Mouse (Mus musculus) adrenal gland, adult 8-10 months (tissue): ENCODE measurements around the gene B230118H07Rik. TPM values are rescaled to one million over a fixed set of nuclear protein-coding genes. Genes with fewer than 3 reads are reported as not detected.
"Not testable (repeated sequence)": the region's sequence is repeated elsewhere in the genome, so short reads cannot be mapped to it uniquely, and the experiment has no call there.

ENCODE experiments used
- DNase-seq: peaks from one replicate; pipeline ENCODE4 v3.0.0; 2022
- total RNA-seq, 4 experiments: library from RNA; stranded (reverse); gene quantifications; 2 replicates each; pipeline ENCODE4 v1.2.4; 2022

The B230118H07Rik gene
- total RNA-seq, 4 experiments from 2014 or later = 27.3 to 55.4 (median 32.3) TPM

DNA sequence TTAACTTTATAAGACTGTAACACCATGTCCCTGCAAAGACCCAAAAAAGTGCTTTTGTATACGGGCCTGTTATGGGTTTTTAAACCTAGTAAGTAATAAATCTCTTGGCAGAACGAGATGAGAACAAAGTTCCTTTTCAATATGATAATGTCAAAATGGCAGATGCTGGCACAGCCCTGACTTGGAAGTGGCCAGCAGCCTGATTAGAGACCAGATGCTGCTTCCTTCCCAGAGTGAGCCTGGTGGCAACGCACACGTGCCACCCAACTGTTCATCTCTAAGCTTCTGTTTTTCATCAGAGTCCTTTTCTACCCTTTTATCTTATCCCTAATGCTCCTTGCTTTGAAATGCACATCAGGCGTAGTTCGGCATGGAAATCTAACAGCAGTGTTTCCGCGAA is 58.0 kb downstream of the B230118H07Rik start:
- no peak for DNase-seq

DNA sequence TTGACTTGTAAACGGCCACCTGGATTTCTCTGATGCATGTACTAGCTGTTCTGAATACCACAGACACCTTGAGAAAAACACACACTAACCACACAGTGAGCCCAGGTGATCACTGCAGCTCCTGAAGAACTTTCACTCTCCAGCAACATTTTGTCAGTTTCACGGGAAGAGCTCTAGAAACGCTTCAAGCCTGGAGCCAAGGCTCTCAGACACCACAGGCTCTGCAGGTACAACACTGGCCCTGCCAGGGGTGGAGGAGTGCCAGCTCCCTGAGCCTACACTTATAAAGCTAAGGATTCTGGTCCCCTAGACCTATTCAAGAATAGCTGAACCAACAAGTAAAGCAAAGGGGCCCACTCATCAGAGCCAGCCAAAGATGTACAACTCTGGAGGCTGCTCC is 67.9 kb downstream of the B230118H07Rik start:
- DNase-seq = no peak

DNA sequence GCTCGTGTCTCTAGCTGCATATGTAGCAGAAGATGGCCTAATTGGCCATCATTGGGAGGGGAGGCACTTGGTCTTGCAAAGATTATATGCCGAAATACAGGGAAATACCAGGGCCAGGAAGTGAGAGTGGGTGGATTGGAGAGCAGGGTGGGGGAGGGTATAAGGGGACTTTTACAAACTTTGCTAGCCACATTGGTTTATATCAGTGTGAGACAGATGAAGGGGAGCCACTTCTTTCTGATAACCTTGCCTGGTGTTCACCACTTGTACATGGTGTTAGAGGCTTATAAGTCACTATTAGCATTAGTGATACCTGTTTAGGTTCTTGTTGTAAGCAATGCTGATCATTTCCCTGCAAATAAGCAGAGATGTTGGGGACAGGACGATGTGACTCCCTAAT is 68.4 kb downstream of the B230118H07Rik start:
- DNase-seq = no peak

DNA sequence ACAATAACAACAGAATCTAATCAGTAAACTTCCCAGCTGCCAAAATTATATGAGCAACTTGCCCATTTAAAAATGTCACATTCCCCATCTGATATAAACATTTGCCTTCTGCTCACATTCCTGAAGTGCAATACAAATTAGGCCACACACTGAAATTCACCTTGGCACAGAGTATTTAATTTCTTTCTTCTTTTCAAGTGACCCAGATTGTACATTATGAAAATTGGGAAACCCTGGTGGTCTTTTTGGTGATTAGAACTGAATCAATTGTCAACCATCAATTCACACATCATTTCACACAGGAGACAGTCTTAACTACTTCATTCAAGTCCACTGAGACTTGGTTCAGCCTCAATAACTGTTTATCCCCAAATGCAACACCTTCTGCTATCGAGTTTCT is 68.9 kb downstream of the B230118H07Rik start:
- DNase-seq = no peak

DNA sequence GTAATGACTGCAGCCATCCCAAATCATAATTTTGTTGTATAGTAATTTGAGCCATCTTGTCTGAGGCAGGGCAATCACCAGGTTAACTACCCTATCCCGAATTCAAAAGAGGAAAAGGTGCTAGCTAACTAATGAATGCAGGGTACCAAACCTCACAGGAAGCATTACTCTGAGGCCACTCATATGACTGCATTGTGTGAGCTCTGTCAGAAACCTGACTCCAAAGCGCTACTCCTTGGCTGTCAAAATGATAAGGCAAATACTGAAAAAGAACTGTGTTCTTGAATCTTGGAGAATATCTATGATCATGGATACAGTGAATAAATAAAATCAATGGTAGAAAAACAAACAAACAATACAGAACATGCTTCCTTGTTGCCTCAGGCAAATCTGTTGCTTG is 69.3 kb downstream of the B230118H07Rik start:
- no peak for DNase-seq

DNA sequence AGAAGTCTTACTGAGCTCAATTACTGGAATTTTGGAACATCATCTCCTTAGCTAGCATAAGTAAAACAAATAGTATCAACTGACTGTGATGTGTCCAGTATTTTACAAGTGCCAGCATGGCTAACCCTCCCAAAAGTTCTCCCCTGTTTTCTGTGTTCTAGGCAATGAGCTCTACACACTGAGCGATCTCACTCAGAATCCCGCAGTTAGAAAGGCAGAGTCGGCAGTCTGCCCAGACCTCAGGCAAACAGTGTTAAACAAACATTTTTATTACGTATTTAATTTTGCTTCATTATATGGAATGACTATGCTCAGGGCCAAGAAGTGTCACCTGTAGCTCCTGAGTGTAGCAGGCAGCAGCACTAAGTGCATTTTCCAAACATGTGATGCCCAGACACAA is 72.1 kb downstream of the B230118H07Rik start:
- DNase-seq = no peak

DNA sequence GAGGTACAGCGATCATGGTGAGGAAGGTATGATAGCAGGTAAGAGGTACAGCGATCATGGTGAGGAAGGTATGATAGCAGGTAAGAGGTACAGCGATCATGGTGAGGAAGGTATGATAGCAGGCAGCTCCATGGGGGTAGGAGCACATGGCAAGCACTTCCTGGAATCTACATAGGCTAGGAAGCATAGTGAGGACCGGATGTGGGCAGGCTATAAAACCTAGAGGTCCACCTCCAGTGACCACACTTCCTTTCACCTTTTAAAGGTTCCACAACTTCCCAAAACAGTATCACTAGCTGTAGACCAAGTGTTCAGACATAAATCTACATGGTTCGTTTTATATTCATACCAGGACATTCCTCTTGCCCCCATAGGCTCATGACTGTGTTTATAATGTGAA is 80.1 kb downstream of the B230118H07Rik start:
- DNase-seq = no peak

DNA sequence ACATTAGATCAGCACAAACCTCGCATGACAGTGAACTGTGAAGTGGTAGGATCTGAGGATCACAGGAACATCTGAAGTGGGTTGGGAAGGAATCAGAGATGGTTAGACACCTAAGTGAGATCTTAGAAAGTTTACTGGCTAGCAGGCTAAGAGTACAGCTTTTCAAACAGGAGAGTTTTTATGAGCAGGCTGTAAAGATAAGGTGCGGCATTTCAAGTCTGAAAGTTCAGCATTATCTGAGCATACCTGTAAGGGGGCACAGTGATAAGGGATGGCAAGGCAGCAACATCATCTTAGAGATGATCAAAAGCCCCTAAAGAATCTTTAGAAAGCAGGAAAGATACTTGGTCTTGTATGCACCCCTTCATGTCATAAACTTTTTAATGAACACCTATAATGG is 81.8 kb downstream of the B230118H07Rik start:
- DNase-seq = no peak

DNA sequence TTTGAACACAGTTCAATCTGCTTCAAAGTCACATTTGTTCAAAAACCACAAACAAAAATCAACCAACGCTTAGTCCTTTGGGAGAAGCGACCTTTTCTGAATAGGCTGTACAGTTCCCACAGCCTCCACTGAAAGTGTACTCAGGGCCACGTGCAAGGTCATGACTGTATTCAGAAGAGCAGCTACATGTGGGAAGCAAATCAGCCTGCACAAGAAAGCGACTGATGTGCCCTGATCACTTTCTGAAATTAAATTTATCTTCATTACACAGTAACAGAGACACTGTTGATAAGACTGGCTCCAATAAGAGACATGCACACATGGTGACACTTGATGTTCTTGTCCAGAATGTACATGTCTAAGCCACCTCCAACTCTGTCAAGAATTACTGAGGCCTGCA is 85.6 kb downstream of the B230118H07Rik start:
- DNase-seq = peak; percentile 21

DNA sequence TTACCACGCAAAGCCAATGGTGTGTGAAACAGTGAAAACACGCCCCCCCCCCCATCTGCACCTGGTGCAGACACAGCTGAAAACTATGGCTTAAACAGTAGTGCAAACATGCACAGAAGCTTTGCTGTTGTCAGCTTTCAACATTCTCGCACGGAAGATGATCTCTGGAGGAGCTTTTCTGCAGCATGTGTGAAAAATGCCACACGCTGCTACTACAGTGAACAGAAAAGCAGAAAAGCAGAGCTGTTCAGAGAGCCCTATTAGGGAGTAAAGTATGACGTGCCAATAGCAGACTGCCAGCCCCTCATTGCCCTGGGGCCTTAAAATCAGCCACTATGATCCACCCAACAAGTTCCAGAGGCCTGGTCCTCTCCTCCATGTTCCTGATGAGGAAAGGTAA is 86.1 kb downstream of the B230118H07Rik start:
- DNase-seq = no peak

DNA sequence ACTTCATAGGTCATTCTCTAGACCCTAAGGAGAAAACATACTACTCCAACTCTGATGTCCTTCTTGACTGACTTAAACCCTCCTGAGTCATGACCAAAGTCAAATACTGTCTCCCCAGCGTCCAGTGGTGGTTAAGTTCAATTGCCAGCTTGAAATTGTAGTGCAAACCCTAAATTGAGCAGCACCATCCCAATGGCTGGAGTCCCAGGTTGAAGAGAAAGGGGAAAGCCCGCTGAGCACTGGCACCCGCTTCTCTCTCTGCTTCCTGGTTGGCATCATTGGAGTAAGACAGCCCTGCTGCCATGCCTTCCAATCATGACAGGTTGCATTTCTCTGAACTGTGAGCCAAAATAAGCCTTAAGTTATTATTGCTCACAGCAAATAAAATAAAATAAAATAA is 89.9 kb downstream of the B230118H07Rik start:
- no peak for DNase-seq

DNA sequence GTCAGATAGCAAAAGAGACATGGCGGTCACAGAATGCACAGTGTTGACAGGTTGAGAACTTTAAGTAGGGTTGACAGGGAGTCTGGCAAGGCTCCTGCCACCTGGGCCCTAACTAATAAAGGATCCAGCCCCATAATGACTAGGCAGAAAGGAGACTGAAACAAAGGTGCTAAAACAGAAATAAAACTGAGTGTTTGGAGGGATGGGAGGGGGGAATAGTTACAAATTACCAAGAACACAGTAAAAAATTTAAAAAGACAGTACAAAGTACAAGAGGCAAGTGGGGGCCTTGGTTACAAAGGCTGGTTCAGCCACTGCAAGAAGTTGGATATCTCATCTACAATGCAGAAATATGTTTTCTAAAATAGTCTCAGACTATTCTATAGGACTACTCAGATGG is 93.4 kb downstream of the B230118H07Rik start:
- no peak for DNase-seq

DNA sequence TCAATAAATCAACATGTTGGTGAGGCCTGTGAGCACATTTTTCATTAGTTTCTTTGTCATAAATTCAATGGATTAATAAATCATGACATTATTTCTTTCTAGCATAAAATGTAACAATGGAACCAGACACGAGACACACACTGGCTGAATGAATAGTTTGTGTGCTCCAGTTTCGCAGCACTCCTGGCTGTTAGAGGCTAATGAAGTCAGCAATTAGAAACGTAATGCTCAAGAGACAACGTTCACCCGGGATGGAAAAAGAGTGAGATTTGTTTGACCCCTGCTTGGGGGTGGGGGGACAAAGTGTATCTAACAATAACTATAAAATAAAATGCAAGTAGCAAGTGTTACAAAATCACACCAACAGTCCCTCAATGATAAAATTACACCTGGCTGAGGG is 95.5 kb downstream of the B230118H07Rik start:
- no peak for DNase-seq

DNA sequence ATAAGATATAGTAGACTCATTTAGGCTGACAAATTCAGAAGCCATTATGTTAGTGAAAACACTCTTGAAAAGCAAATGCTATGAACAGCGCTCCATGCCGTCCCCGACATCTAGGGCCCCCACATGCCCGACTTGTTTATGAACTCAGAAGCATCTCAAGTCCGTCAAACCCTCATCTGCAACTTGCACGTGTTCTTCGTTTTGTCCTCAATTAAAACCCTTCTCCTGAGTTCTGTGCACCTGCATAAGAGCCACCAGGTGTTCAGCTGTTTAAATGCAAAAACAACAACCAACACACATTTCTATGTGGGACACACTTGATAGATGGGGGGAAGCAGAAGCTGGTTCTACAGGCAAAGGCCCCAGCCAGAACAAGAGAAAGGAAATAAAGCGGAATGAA is 97.0 kb downstream of the B230118H07Rik start:
- DNase-seq = no peak

DNA sequence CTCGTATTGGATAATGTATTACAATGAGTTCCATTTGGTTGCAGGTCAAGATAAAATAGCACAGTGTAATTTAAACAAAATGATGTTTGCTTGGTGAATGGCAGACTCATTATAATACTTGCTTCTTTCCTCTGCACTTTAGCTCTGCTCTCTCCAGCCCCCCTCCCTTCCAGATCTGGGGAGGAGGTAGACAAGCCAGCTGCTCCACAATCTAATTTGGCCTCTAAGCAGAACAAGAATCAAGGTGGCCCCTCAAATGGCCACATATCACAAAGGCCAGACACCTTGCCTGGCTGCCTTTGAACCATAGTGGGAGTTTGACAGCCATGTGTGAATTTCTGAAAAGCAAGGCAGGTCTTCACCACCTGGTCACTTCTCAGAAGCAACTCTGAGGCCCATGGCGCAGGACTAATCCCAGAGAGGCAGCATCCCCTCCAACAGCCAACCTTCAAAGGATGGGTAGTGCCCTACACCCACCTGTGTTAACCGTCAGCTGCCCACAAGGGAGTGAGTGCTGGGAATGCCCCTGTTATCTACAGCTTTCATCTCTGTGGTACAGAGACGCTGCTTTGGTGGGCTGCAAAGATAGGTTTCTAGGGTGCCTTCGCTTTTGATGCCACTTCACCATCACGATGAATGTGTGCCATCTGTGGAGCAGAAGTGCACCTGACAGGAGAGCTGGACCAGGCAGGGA is 98.2 kb downstream of the B230118H07Rik start:
- no peak for DNase-seq

DNA sequence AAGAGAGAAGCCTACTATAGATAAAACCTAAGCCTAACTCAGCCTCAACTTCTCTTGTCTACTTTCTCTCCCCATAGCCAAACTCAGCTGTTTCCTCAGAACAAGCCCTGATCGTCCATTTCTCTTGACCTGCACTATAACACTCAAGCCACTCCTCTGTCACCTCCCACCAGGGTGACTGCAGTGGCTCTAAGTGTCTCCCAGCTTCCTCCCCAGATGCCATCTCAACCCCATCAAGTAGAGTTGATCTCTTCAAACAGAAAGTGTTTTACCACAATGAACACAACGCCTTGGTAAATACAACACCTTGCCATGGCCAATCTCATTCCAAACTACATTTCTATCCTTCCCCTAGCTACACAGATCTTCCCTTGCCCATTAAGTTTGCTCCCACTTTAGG is 99.2 kb downstream of the B230118H07Rik start:
- no peak for DNase-seq

DNA sequence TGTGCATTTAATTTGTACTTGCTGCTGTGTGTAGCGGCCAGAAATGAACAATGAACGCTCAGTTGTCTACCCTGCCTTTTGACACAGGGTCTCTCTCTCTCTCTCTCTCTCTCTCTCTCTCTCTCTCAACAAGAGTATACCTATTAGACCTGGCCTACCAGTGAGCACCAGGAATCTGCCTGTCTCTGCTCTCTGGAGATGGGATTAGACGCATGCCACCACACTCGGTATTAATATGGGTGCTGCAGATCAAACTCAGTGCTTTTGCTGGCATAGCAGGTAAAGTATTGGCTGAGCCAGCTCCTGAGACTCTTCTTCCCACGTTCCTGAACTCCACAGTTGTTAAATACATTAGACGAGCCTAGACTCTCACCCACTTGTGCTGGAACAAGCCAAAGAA is 100.5 kb downstream of the B230118H07Rik start:
- no peak for DNase-seq

DNA sequence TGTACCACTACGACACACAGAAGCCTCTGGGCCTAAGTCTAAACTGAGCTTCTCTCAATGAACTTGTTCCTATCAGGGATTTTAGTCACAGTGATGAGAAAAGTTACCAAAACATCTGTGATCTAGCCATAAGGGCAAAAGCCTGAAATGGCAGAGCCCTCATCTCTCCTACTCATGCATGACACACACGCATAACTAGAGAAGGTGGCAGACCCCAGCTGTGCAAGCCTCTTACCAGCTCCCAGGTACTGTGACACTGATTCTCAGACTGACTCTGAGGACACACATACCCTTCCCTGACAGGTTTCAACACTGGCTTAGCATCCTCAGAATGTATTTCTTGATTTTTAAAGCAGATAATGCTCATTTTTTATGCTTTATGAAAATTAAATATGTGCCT is 103.7 kb downstream of the B230118H07Rik start:
- DNase-seq = no peak

DNA sequence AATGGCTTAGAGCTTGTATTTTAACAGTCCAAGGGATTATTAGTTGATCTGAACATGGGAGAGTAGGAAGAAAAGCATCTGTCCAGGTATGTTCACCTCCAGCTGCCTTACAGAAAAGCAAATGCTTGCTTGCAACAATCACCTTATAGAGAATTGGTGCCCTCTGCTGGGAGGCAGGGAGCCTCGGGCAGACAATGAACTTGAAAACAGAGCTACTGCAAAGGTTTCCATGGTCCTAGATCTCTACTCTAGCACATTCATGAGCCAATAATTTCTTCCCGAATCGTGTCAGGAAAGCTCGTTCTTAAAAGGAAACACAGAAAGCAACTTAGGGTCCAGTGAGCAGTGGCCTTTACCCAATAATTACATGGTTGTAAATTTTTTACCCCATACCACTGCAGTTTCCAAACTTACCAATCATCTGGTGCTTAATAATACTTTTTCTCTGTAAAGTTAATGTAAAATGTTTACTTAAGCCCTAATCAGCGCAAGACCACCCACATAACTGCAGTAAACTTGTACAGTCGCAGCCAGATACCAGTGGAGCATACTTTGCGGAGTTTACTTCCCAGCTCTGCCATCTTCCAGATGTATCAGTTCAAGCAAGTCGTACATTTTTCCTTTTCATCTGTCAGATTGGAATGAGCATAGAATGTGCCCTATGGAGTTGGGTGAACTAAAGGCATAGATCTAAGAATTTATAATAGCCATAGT is 105.5 kb downstream of the B230118H07Rik start:
- no peak for DNase-seq

DNA sequence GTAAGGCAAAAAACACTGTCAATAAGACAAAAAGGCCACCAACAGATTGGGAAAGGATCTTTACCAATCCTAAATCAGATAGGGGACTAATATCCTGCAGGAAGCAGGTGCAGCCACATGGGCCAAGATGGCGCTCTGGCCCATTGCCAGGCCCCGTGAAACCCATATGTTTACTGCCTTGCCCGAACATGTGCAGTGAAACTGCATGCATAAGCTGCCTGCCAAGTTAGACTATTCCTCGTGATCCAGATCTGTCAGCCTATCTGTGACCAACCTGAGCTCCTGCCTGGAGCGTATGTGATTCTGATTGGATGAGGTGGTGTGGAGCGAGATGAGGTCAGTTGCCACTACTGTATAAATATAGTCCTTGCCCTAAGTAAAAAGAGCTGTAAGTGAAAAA is 112.4 kb downstream of the B230118H07Rik start:
- DNase-seq = not testable (repeated sequence)

DNA sequence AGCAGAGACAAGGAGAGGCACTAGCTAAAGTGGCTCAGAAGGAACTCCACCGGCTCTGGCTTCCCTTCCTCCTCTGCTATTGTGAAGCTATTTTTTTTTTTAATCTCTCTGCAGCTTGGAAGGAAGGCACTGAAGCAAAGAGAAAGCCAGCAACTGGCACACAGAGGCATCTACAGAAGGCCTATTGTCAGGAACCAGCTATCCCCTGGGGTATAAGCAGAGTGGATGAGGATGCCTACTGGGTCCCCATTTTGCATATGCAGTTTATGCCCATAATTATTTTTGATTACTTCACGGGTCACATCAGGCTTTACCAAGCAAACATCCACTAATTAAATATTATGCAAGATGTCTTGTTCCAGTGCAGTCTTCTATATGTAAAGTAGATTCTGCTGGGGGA is 115.6 kb downstream of the B230118H07Rik start:
- DNase-seq = no peak

DNA sequence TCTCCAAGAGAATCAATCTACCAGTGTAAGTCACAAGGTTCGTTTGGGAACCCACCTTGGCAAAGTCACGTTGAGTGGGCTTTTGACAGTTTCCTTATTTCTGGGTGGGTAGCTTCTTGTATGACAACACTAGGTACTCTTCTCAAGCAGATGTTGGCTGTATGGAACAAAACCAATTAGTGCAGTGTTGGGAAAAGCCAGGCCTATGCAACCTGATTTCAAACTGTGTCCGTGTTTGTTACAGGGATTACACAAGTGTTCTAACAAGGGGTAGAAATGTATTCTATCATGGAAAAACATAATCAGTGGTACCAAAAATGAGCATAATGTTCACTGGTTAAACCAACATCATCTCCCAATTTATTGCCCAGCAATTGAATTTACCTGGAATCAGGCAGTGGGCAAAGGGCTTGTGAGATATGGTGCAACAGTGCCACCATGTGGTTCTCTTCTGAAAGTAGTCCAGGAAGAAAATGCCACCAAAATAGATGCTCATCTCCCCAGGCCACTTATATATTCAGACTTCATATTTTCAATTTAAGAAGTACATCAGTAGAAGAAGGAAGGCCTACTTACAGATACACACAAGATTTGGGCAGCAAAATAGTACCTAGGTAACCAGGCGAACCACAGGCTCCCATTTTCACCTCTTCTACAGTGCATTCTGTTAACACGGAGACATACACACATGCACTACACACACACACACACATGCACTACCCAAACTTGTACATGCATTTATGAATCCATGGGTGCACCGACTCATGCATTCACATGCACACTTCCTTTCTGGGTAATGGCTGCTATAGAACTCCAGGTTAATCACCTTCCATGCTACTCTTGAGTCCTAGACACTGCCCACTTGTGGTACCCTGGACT is 123.6 kb downstream of the B230118H07Rik start:
- DNase-seq = peak; percentile 5

DNA sequence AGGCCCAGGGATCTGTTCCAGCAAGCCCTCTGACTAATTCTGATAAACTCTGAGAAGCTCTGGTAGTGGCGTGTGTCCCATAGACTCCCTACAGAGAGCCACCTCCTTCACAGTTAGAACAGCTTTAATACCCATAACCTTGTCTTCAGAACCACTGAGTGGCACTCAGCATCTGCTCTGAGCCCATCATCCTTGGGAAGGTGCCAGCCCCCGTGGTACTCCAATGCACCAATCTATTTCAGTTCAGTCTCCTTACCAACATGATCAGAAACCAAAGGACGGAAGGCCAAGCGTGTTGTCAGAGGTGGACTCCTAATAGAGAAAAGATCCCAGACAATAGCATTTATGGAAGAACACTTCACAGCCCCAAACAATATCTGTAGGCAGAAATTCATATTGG is 124.2 kb downstream of the B230118H07Rik start:
- DNase-seq = no peak
